Mouse (Mus musculus) bone marrow, adult 2 months (tissue): ENCODE results near the gene Hist1h2bq.

ENCODE experiments used
- CTCF ChIP-seq: fragments of 200-500 bp; IDR thresholded peaks from 2 replicates; pipeline ENCODE4 v1.5.1; 2011; ENCODE audit warnings: low read length, control low read depth; ENCODE audit not compliant: control insufficient read depth, insufficient read depth
- POLR2A ChIP-seq: fragments of 200-500 bp; IDR thresholded peaks from 2 replicates; pipeline ENCODE4 v1.6.1; 2011; ENCODE audit warnings: low read depth, mild to moderate bottlenecking, control low read depth, low read length, borderline replicate concordance; ENCODE audit not compliant: control insufficient read depth

GRCm38 (mm10) chr13:21847883-21848282, 37.9 kb upstream of the Hist1h2bq start:
- TF ChIP-seq CTCF: no peak
- no peak for TF ChIP-seq POLR2A
